Mouse (Mus musculus) kidney, postnatal 0 days (tissue): ENCODE measurements at regions not wholly inside any gene's neighbourhood (a gene's known extent, or its start where the extent isn't known, plus 50 kb on each side); places are given as distances from the start of the nearest gene placed in this dataset.

Source experiments
- ATAC-seq: fragments of 200-750 bp; cut with Nextera tagmentation; replicated peaks from 2 replicates; pipeline ENCODE4 v1.8.0; 2017; ENCODE audit warnings: low read depth, moderate number of reproducible peaks, moderate TSS enrichment, moderate library complexity; ENCODE audit not compliant: low FRiP score
- DNase-seq: peaks from one replicate; pipeline ENCODE4 v3.0.0-alpha.2; 2016; ENCODE audit warnings: low spot score
- H3K27ac ChIP-seq: fragments of 300-500 bp; sonication (generic); 2 replicates; pipeline ENCODE4 v1.5.1; 2014; ENCODE audit warnings: mild to moderate bottlenecking
- H3K27me3 ChIP-seq: fragments of 300-500 bp; sonication (generic); 2 replicates; pipeline ENCODE4 v1.6.1; 2014; ENCODE audit warnings: low read length, mixed read lengths; ENCODE audit not compliant: insufficient read depth
- H3K36me3 ChIP-seq: fragments of 300-500 bp; sonication (generic); 2 replicates; pipeline ENCODE4 v1.6.1; 2014; ENCODE audit warnings: low read length, mixed read lengths; ENCODE audit not compliant: insufficient read depth
- H3K4me1 ChIP-seq: fragments of 300-500 bp; sonication (generic); replicated peaks from 2 replicates; pipeline ENCODE4 v1.6.1; 2014; ENCODE audit warnings: antibody characterized with exemption, low read length, mixed read lengths; ENCODE audit not compliant: insufficient read depth
- H3K4me2 ChIP-seq: fragments of 300-500 bp; sonication (generic); 2 replicates; pipeline ENCODE4 v1.6.1; 2014; ENCODE audit warnings: mild to moderate bottlenecking, low read length, moderate library complexity, mixed read lengths
- H3K4me3 ChIP-seq: fragments of 300-500 bp; sonication (generic); replicated peaks from 2 replicates; pipeline ENCODE4 v1.5.1; 2014; ENCODE audit warnings: low read depth, low read length
- H3K9ac ChIP-seq: fragments of 300-500 bp; sonication (generic); 2 replicates; pipeline ENCODE4 v1.6.1; 2014; ENCODE audit warnings: low read depth, low read length
- H3K9me3 ChIP-seq: fragments of 300-500 bp; sonication (generic); replicated peaks from 2 replicates; pipeline ENCODE4 v1.6.1; 2016; ENCODE audit warnings: low read length, inconsistent platforms, mixed read lengths
- CTCF ChIP-seq: IDR thresholded peaks from 2 replicates; pipeline ENCODE4 v1.5.1; 2016; ENCODE audit warnings: antibody characterized with exemption, low read depth, mild to moderate bottlenecking, moderate library complexity
- WGBS: fragments of 180-500 bp; shearing (Covaris S2); extraction: QIAGEN DNeasy Blood & Tissue Kit; methylation state at CpG from one replicate; pipeline ENCODE4 v1.1.7; 2014; 5-methylcytosine and 5-hydroxymethylcytosine counted together

DNA sequence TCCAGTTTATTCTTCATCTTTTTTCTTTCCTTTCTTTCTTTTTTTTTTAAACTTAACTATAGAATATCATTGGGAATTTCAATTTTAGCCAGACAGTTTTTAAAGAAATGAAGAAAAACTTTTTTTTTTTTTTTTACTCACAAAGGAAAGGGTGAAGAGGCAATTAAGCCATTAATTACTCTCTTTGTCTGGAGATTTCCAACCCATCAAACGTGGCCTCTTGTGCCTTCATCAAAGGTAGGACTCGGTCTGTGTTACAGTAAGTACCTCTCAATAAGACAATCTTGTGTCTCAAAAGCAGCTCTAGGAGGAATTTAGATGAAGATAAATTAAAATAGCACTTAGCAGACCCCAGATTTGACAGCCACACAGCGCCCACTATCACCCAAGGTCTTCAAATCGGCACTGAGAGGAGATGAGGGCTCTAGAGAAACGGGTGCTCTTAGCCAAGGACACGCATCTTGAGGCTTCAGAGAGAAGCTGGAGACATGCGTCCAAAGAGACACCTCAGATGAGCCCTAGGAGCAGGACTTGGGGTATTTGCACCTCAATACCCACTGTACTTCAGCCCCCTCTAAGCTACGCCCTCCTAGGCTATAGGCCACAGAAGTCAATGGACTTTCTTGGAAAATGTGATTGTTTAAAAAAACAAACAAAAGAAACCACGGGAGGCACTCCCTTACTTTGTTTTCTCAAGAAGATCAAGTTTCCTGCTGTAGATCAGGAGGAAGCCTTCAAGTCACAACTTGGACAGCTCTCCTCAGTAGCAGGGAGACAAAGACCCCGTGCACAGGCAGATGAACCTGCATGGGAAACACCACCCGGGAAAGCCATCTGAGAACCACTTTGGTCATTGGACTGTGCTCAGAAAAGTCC, 176.8 kb upstream of the Spred2 start:
- TF ChIP-seq CTCF, result no peak
- H3K9me3 ChIP-seq, result no peaks in the 10 kb centered on the region
- WGBS, result 29% methylated on average over 11 of the region's 11 CpGs

GRCm38 (mm10) chr11:19747973-19748559, 176.1 kb upstream of the Spred2 start:
- Histone ChIP-seq H3K4me1 (0 out of 2 replicates have a peak, but pooled peaks cover 4% of the 10 kb centered on the region), H3K27me3 (no peaks in the 10 kb centered on the region), H3K9me3 (no peaks in the 10 kb centered on the region; the same call in 1 of the 2 replicates), H3K36me3 (no peaks in the 10 kb centered on the region), H3K4me2 (no peak overlapping the region), H3K27ac (no peak overlapping the region), H3K9ac (no peak overlapping the region), H3K4me3 (no peak overlapping the region)
- 43% methylated on average over 14 of the region's 14 CpGs for WGBS
- DNase-seq (no peak), ATAC-seq (no peak)
- TF ChIP-seq CTCF, result no peak

More for the DNA sequence above, 176.8 kb upstream of the Spred2 start:
- Histone ChIP-seq H3K27me3 (no peaks in the 10 kb centered on the region), H3K9ac (no peak overlapping the region), H3K4me1 (0 out of 2 replicates have a peak, but pooled peaks cover 4% of the 10 kb centered on the region), H3K36me3 (no peaks in the 10 kb centered on the region), H3K4me2 (no peak overlapping the region), H3K27ac (no peak overlapping the region), H3K4me3 (no peak overlapping the region)
- peak; percentile 78 for DNase-seq
- no peak for ATAC-seq

GRCm38 (mm10) chr11:19758892-19759291, 165.3 kb upstream of the Spred2 start:
- Histone ChIP-seq H3K9me3 (no peaks in the 10 kb centered on the region), H3K27ac (no peak overlapping the region), H3K4me1 (no peaks in the 10 kb centered on the region), H3K4me2 (no peak overlapping the region), H3K9ac (no peak overlapping the region), H3K27me3 (no peaks in the 10 kb centered on the region), H3K36me3 (no peaks in the 10 kb centered on the region), H3K4me3 (no peak overlapping the region)
- ATAC-seq (peak; percentile 64), DNase-seq (peak; percentile 59)
- TF ChIP-seq CTCF, result no peak
- 66% methylated on average over 4 of the region's 4 CpGs for WGBS

GRCm38 (mm10) chr11:19760861-19761693, 163.1 kb upstream of the Spred2 start:
- H3K36me3 ChIP-seq, result no peaks in the 10 kb centered on the region
- H3K4me2 ChIP-seq, result peak overlapping the region; percentile 46
- no peak overlapping the region for H3K9ac ChIP-seq
- H3K27me3 ChIP-seq, result no peaks in the 10 kb centered on the region
- H3K4me3 ChIP-seq, result peak overlapping the region; percentile 9; the same call in 1 of the 2 replicates
- DNase-seq, result peak; percentile 94
- ATAC-seq, result no peak
- 7% methylated on average over 16 of the region's 16 CpGs for WGBS
- no peaks in the 10 kb centered on the region for H3K4me1 ChIP-seq
- no peak overlapping the region for H3K27ac ChIP-seq
- H3K9me3 ChIP-seq, result no peaks in the 10 kb centered on the region
- TF ChIP-seq CTCF, result peak; percentile 94

- no peak overlapping the region for H3K9ac ChIP-seq
- no peak for ATAC-seq
- no peaks in the 10 kb centered on the region for H3K9me3 ChIP-seq
These were observed 162.5 kb upstream of the Spred2 start for GRCm38 (mm10) chr11:19761694-19761976.

DNA sequence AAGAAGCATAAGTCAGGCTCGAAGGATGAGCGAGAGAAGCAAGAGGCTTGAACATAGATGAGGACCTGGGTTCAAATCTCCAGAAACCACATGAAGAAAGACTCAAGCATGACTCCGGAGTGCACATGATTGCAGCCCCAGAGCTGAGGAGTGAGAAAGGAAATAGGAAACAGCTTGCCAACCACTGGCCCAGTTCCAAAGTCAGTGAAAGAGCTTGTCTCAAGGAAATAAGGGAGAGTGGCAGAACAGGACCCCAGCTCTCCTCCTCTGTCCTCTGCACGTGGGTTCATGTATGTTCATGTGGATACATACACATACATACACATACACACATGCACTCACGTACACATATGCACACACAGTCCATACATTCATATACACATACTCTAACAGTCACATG, 156.9 kb upstream of the Spred2 start:
- DNase-seq (no peak), ATAC-seq (no peak)
- H3K4me1 ChIP-seq, result no peaks in the 10 kb centered on the region
- no peaks in the 10 kb centered on the region for H3K9me3 ChIP-seq
- TF ChIP-seq CTCF, result no peak
- no peak overlapping the region for H3K4me3 ChIP-seq
- H3K27me3 ChIP-seq, result no peaks in the 10 kb centered on the region
- no peak overlapping the region for H3K9ac ChIP-seq
- H3K27ac ChIP-seq, result no peak overlapping the region
- H3K4me2 ChIP-seq, result no peak overlapping the region
- H3K36me3 ChIP-seq, result no peaks in the 10 kb centered on the region
- 84% methylated on average over 5 of the region's 5 CpGs for WGBS

More at GRCm38 (mm10) chr11:19761694-19761976, 162.5 kb upstream of the Spred2 start:
- Histone ChIP-seq H3K36me3 (no peaks in the 10 kb centered on the region), H3K27ac (no peak overlapping the region), H3K4me2 (no peak overlapping the region), H3K27me3 (no peaks in the 10 kb centered on the region), H3K4me1 (no peaks in the 10 kb centered on the region), H3K4me3 (no peak overlapping the region)
- no peak for DNase-seq
- TF ChIP-seq CTCF, result no peak
- WGBS, result 58% methylated on average over 4 of the region's 4 CpGs
